Mouse (Mus musculus): ENCODE results near the gene Olfr1201. TPM values are rescaled to one million over a fixed set of nuclear protein-coding genes. Genes with fewer than 3 reads are reported as not detected.

Gene Olfr1201
- polyA plus RNA-seq (2015; fragmentation: Nextera tagmentation; extraction: Ambion mirVana) = not detected in 2 replicates

DNA sequence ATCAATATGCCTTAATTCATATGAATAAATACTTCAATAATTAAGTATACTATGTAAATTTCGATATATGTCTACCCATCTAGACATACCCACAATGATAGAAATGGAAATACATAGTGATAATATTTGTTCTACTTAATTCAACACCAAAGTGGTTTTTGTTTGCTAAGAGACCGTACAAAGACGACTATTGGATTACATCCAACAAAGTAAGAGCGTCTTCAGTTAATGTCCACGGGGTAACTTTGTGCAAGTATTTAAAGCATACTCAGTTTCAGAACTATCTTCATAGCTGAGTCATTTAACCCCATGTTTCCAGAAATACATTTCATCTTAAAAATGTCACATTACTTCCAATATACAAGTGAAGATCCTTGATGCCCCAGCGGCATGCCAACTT lies at the start of gene Olfr1201:
Gene Olfr1201, plus strand, starts transcription at position 301 of the 400 bp plus-strand sequence.

GRCm38 (mm10) chr2:88751270-88751669 lies 41.6 kb upstream of the Olfr1201 start, which contains the start of gene Olfr1198:
TSS of gene Olfr1198 (minus strand) at chr2:88751370.

DNA sequence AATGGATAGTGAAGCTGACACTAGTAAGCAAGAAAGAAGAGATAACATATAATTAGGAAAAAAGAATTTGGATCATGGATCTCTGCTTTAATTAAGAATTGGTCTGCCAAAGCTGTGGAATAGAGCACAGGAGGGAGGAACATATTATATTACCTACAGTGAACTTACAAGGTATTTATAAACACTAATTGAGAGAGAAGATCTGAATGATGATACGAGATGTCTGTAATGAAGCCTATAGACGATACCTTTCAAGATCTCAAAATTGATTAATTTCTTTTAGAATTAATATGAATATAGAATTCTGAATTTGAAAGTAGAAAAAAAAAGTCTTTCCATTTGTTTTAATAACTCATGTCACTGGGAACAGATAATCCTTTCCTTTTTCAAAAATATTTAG lies 32.5 kb upstream of the Olfr1201 start, which contains the start of gene Olfr1199:
Gene Olfr1199, minus strand, starts transcription at position 101 of the 400 bp plus-strand sequence.

DNA sequence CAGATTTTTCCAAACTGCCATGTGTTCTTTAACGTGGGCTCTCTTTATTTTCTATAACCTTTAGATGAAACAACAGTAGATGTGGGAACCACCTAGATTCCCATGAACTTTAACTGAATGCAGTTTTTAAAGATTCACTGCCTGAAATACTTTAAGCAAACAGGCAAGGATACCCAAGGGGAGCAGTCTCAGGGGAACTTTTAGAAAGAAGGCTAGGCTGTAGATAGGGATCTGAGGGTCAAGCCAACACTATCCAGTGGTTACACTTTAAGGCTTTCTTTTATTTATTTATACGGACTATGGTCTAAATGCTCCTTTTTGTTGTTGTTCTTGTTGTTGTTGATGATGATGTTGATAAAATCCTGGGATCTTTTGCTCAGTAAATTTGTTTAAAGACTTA lies 22.4 kb upstream of the Olfr1201 start, which contains the start of gene Olfr1200:
Gene Olfr1200, minus strand, starts transcription at position 101 of the 400 bp plus-strand sequence.

GRCm38 (mm10) chr2:88814196-88814595 lies 21.4 kb downstream of the Olfr1201 start, which contains the start of gene Olfr1202:
TSS of gene Olfr1202 (plus strand) at chr2:88814496.

GRCm38 (mm10) chr2:88829437-88829836 lies 36.6 kb downstream of the Olfr1201 start, which contains the start of gene Olfr1205:
TSS of gene Olfr1205 (plus strand) at chr2:88829737.

Other genes with a start within 250 kb of the Olfr1201 start
- gene Olfr1188, start 236.1 kb upstream of the Olfr1201 start, polyA plus RNA-seq (2015; fragmentation: Nextera tagmentation; extraction: Ambion mirVana) = not detected in 2 replicates
- gene Olfr1189, start 206.6 kb upstream of the Olfr1201 start, polyA plus RNA-seq (2015; fragmentation: Nextera tagmentation; extraction: Ambion mirVana) = not detected in 2 replicates
- not detected in 2 replicates for gene Olfr1191-ps1, start 152.5 kb upstream of the Olfr1201 start, polyA plus RNA-seq (2015; fragmentation: Nextera tagmentation; extraction: Ambion mirVana)
- gene Olfr1192-ps1, start 144.5 kb upstream of the Olfr1201 start, polyA plus RNA-seq (2015; fragmentation: Nextera tagmentation; extraction: Ambion mirVana) = not detected in 2 replicates
- gene Olfr1193, start 117.4 kb upstream of the Olfr1201 start, polyA plus RNA-seq (2015; fragmentation: Nextera tagmentation; extraction: Ambion mirVana) = not detected in 2 replicates
- gene Olfr1195, start 103.8 kb upstream of the Olfr1201 start, polyA plus RNA-seq (2015; fragmentation: Nextera tagmentation; extraction: Ambion mirVana) = not detected in 2 replicates
- not detected in 2 replicates for gene Olfr1196, start 88.4 kb upstream of the Olfr1201 start, polyA plus RNA-seq (2015; fragmentation: Nextera tagmentation; extraction: Ambion mirVana)
- gene Olfr1197, start 60.7 kb upstream of the Olfr1201 start, polyA plus RNA-seq (2015; fragmentation: Nextera tagmentation; extraction: Ambion mirVana) = not detected in 2 replicates
- gene Olfr1198, start 41.7 kb upstream of the Olfr1201 start, polyA plus RNA-seq (2015; fragmentation: Nextera tagmentation; extraction: Ambion mirVana) = not detected in 2 replicates
- not detected in 2 replicates for gene Olfr1199, start 32.6 kb upstream of the Olfr1201 start, polyA plus RNA-seq (2015; fragmentation: Nextera tagmentation; extraction: Ambion mirVana)
- not detected in 2 replicates for gene Olfr1200, start 22.5 kb upstream of the Olfr1201 start, polyA plus RNA-seq (2015; fragmentation: Nextera tagmentation; extraction: Ambion mirVana)
- gene Olfr1202, start 21.5 kb downstream of the Olfr1201 start, polyA plus RNA-seq (2015; fragmentation: Nextera tagmentation; extraction: Ambion mirVana) = not detected in 2 replicates
- not detected in 2 replicates for gene Olfr1205, start 36.7 kb downstream of the Olfr1201 start, polyA plus RNA-seq (2015; fragmentation: Nextera tagmentation; extraction: Ambion mirVana)
- gene Olfr1204, start 56.3 kb downstream of the Olfr1201 start, polyA plus RNA-seq (2015; fragmentation: Nextera tagmentation; extraction: Ambion mirVana) = not detected in 2 replicates
- not detected in 2 replicates for gene Olfr1206, start 70.2 kb downstream of the Olfr1201 start, polyA plus RNA-seq (2015; fragmentation: Nextera tagmentation; extraction: Ambion mirVana)
- gene Olfr1208, start 109.3 kb downstream of the Olfr1201 start, polyA plus RNA-seq (2015; fragmentation: Nextera tagmentation; extraction: Ambion mirVana) = not detected in 2 replicates
- gene Olfr1209, start 122.1 kb downstream of the Olfr1201 start, polyA plus RNA-seq (2015; fragmentation: Nextera tagmentation; extraction: Ambion mirVana) = not detected in 2 replicates
- not detected in 2 replicates for gene Olfr1211, start 145.1 kb downstream of the Olfr1201 start, polyA plus RNA-seq (2015; fragmentation: Nextera tagmentation; extraction: Ambion mirVana)
- gene Olfr1212, start 160.9 kb downstream of the Olfr1201 start, polyA plus RNA-seq (2015; fragmentation: Nextera tagmentation; extraction: Ambion mirVana) = not detected in 2 replicates
- not detected in 2 replicates for gene Gm13762, start 187.2 kb downstream of the Olfr1201 start, polyA plus RNA-seq (2015; fragmentation: Nextera tagmentation; extraction: Ambion mirVana)
- gene Olfr1214, start 199.6 kb downstream of the Olfr1201 start, polyA plus RNA-seq (2015; fragmentation: Nextera tagmentation; extraction: Ambion mirVana) = not detected in 2 replicates
- gene Olfr1215, start 213.9 kb downstream of the Olfr1201 start, polyA plus RNA-seq (2015; fragmentation: Nextera tagmentation; extraction: Ambion mirVana) = not detected in 2 replicates
- gene Olfr1216, start 225.3 kb downstream of the Olfr1201 start, polyA plus RNA-seq (2015; fragmentation: Nextera tagmentation; extraction: Ambion mirVana) = not detected in 2 replicates
- gene Olfr1217, start 239.0 kb downstream of the Olfr1201 start, polyA plus RNA-seq (2015; fragmentation: Nextera tagmentation; extraction: Ambion mirVana) = not detected in 2 replicates